Mouse (Mus musculus): ENCODE measurements at regions not wholly inside any gene's neighbourhood (a gene's known extent, or its start where the extent isn't known, plus 50 kb on each side); places are given as distances from the start of the nearest gene placed in this dataset.
"Not testable (repeated sequence)": the region's sequence is repeated elsewhere in the genome, so short reads cannot be mapped to it uniquely, and the experiment has no call there.

DNA sequence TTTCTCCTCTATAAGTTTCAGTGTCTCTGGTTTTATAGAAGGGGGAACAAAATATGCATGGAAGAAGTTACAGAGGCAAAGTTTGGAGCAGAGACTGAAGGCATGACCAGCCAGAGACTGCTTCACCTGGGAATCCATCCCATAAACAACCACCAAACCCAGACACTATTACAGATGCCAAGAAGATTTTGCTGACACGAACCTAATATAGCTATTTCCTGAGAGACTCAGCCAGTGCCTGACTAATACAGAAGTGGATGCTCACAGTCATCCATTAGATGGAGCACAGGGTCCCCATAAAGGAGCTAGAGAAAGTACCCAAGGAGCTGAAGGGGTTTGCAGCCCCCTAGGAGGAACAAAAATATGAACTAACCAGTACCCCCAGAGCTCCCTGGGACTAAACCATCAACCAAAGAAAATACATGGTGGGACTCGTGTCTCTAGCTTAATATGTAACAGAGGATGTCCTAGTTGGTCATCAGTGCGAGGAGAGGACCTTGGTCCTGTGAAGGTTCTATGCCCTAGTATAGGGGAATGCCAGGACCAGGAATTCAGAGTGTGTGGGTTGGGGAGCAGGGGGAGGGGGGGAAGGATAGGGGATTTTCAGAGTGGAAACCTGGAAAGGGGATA, 621.2 kb upstream of the Msl3l2 start:
- not testable (repeated sequence) for DNase-seq (ENCODE audit: low read depth, low spot score)

DNA sequence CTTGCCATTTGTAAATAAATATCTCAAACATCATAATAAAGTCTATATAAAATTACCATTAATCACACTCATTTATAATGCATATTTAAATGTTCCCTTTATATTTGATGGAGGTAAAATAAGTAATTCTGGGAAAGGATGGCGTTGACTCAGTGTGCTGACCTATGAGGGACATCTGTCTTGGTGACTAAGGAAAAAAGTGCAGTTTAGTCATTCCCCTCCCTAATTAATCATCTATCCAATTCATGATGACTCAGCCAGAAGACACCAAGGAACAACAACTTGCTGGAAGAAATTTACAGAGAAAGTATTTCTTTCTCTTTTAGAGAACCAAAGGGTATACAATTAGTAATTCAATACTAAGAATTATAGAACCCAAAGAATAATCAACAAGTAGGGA, 584.0 kb upstream of the Msl3l2 start:
- no peak for DNase-seq (ENCODE audit: low read depth, low spot score)

DNA sequence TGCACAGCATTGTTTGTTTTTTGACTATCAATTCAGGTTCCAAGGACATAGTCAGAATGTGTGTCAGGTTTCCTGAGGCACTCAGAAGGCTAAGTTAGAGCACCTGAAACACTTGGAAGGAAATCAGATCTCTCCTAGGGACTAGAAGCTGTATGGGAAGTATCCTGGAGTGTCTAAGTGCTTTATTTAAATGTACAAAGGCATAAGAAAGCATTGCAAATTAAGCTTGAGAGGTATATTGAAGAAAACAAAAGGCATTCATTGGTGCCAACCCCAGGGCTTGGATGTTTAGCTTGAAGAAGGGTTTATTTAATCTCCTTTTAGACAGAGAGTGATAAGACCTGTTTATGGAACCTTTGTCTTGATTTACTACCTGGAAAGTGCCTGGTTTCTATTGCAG, 569.3 kb upstream of the Msl3l2 start:
- no peak for DNase-seq (ENCODE audit: low read depth, low spot score)

DNA sequence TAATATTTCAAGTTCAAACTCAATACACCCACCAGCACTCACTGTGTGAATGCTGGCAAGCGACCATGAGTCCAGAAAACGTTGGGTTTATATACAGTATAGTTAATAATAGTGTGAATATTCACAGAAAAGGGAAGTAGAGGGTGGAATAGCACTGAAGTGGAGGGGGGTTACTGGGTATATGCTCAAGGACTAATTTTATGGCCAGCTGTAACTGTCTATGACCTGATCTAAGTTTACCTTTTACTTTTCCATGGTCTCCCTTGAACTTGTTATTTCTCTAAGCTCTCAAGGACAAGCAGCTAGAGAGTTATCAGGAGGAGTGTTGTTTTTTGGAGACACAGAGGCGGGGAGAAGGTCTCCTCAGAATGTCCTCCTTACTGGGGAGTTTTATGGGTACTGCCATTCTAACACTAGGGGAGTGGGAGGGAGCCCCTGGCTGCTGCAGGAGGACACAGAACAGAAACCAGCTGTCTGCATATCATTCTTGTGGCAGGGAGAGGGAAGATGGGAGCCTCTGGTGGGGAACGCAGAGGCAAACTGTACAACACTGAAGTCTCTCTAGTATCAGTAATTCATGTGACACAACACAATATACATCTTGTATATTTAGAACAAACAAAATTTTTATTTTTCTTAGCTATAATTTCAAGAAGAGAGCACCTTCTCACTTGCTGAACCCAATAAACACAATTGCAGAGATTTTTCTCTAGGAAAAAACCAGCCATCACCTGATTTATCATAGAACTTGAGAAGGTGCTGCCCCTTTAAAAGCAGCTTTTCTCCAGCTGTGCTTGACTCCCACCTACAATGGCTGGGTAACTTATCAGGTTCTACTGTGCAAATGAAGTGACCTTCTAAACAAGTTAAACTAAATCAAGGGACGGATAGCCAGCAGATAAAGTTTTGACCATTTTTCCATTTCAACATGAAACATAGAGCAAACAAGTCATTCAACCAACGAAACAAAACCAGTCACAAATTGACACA, 560.0 kb upstream of the Msl3l2 start:
- no peak for DNase-seq (ENCODE audit: low read depth, low spot score)

DNA sequence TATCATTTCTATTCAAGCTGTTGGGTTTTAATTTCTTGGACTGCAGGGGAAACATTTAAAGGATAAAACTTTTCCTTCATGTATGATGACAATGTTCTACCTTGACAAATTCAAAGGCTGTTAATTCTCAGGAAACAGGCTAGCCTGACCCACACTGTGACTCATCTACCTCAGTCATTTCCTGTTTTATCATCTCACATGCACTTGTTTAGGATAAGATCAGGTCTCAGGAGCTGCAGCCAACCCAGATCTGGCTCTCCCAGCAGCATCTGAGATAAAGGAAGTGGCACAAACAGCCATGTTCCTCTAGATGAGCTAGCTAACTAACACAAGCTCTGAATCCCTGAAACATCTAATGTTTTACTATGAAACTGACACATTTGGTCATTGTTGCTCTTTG, 541.8 kb upstream of the Msl3l2 start:
- DNase-seq (ENCODE audit: low read depth, low spot score) = no peak

DNA sequence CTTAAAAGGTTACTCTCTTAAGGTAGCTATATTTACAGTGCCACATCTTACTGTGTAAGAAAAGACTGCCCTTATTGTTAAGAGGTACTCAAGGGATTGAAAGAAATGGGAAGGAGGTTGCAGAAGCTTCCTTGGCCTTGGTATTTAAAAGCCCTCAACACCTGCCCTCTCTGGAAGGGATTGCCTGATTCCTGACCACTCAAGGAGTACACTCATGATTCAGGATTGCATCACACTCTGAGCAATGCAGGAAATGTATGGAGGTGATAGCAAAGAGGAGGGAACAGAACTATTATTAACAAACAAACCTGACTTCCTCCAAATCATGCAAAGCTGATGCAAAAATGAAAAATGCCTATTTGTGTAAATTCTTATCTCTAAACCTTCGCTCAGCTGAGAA, 534.0 kb upstream of the Msl3l2 start:
- DNase-seq (ENCODE audit: low read depth, low spot score) = no peak

DNA sequence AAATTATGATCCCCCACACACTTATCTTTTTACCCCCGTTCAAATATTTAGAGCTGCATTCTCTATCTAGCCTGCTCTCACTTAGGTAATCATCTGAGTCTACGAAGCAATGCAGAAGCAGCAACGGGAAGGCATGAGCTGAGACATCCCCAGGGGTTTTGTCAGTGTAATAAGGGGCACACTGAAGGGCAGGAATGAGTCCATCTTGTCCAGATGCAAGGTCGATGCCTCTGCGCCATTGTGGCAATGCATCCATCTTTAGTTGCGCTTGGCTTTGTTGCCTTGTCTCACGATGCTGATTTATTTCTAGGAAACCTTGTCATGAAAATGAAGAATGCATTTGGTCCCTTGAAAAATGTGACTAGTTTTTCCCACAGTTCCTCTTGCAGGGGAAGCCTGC, 515.7 kb upstream of the Msl3l2 start:
- peak; percentile 37 for DNase-seq (ENCODE audit: low read depth, low spot score)

DNA sequence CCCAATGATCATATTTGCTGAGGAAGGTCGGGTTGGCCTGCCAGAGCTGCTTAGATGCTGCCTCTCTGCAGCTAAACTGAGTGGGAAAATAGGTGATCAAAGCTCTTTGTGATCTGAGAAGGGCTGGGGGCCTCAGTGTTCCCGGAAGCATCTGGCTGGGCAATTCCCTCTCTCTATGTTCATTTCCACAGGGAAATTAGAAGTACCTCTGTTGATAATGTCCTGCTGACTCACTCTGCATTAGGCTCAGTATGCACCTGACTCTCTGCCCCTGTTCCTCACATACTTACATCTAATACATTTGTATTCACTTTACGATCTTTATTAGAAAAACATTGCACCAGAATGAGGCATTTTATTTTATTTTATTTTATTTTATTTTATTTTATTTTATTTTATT, 514.8 kb upstream of the Msl3l2 start:
- peak; percentile 2 for DNase-seq (ENCODE audit: low read depth, low spot score)

DNA sequence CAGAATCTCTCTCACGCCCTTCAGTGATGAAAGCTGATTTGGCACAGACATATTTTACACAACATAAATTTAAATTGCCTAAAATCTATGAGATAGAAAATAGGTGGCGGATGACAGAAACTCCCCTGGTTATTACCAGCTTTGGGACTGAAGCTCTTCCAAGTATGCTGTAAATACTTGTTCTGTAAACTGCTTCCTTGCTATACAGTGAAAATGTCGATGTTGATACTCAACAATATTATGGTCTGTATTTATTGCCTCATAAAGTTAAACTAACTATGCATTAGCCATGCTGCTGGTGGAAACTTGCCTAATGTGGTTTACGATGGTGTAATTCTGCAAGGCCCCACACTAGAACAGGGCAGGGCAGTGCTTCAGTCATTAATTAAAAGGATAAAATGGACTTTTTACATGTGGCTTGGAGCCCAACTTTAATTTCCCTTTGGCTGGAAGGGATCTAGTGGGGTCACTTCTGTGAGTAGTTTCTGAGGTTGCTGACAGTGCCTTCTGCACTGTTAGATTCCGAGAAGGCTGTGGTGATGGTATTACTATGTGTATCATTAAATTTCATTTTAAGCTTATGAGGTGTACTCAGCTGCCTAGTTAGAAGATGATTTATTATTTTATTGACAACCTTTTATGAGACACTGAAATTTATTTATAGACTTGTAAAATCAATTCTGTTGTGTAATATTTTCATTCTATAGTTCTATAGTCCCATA, 482.0 kb upstream of the Msl3l2 start:
- no peak for DNase-seq (ENCODE audit: low read depth, low spot score)

DNA sequence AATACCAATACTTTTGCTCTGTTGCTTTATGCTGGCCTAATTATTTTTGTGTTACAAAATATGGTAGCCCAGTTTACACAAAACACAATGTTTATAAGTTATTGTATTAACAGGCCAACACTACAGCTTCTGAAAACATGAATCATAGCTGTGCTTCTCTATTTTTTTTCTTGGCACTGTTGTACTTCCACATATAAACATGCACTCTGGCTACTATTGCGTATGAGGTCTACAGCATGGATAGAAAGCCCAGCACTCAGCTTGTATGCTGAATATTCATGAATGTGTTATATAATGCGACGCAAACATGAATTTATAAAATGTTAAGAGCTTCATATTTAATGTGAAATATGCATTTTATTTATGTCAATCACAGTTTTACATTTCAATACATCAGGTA, 465.4 kb upstream of the Msl3l2 start:
- DNase-seq (ENCODE audit: low read depth, low spot score) = no peak
